Mouse (Mus musculus) spleen, embryonic (tissue): ENCODE results near the gene Spin2c.

Experiments used
- CTCF ChIA-PET: fragments of 350-600 bp; sonication (Branson Sonifier 250); formaldehyde crosslinking; loops from one replicate; lab custom pipeline; 2022; lab: Charles Lee

The Spin2c gene

DNA sequence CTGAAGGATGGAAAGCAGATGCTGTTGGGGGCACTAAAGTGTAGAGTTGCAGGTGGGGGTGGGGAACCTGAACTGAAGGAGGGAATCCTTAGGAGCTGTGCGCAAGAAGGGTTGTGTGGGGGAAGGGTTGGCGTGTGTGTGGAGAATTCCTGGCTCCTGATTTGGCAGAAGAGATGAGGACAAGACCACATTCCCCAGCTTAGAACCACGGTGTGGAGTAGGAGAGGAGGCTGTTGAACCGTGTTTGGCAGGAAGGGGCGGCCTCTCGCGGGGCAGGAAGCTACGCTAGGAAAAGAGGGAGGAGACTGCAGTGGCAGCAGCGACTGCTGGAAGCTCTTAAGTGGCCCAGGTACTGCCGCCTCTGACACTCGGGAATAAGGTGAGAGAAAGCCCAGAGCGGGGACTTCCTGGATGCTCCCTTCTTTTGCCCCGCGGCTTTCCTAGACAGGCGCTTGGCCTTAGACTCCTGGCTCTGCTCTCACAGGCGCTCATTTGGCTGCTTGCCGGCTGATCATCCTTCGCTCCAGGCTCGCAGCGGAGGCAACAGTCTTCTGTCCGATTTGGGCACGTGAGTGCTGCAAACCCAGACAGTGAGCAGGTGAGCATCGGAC lies at the start of gene Spin2c:
TSS of gene Spin2c (plus strand) at position 275 of the 611 bp plus-strand sequence.
- CTCF ChIA-PET = interaction anchor here (0.6 kb wide), 1 partner anchor 50 kb away, joined by 14 read pairs; no protein-coding TSS in a partner anchor

DNA sequence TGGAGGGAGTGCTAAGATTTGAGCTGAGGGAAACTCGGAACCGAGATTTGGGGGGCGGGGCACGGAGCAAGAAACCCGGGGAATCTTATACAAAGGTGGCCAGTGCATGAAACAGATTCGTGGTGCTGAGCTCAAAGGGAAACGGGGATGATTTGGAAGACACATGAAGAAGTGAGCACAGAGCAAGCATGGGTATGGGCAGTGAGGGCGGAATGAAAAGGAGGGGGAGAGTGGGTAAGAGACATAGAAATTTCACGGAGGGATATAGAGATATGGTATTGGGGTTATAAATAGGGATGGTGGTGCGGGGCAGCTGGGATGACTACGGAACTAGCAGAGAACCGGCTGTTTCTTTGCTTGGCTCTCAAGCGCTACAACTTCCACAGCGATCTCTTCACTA lies 581 bp downstream of the Spin2c start:
- CTCF ChIA-PET = interaction anchor here (0.6 kb wide), 1 partner anchor 50 kb away, joined by 14 read pairs; no protein-coding TSS in a partner anchor
